Mouse (Mus musculus) intestine, embryonic 16.5 days (tissue): ENCODE results near the gene Chd4. TPM values are rescaled to one million over a fixed set of nuclear protein-coding genes. Genes with fewer than 3 reads are reported as not detected.
A peak's percentile ranks its signal among the peaks of the same experiment; 100 is the strongest.
"Not testable (repeated sequence)": the region's sequence is repeated elsewhere in the genome, so short reads cannot be mapped to it uniquely, and the experiment has no call there.

ENCODE experiments used
- ATAC-seq: fragments of 200-750 bp; cut with Nextera tagmentation; 2 replicates; pipeline ENCODE4 v1.8.0; 2017; ENCODE audit warnings: moderate TSS enrichment, moderate library complexity
- H3K27ac ChIP-seq: fragments of 300-500 bp; sonication (generic); 2 replicates; pipeline ENCODE4 v1.5.1; 2014; ENCODE audit warnings: mild to moderate bottlenecking, low read length
- H3K27me3 ChIP-seq: fragments of 300-500 bp; sonication (generic); replicated peaks from 2 replicates; pipeline ENCODE4 v1.6.1; 2014; ENCODE audit warnings: low read length, control low read depth, mixed read lengths; ENCODE audit not compliant: control insufficient read depth, insufficient read depth
- H3K36me3 ChIP-seq: fragments of 300-500 bp; sonication (generic); 2 replicates; pipeline ENCODE4 v1.6.1; 2014; ENCODE audit warnings: low read length, control low read depth; ENCODE audit not compliant: control insufficient read depth, insufficient read depth
- H3K4me1 ChIP-seq: fragments of 300-500 bp; sonication (generic); 2 replicates; pipeline ENCODE4 v1.6.1; 2014; ENCODE audit warnings: low read length, control low read depth, mixed read lengths; ENCODE audit not compliant: control insufficient read depth, insufficient read depth
- H3K4me2 ChIP-seq: fragments of 300-500 bp; sonication (generic); 2 replicates; pipeline ENCODE4 v1.6.1; 2014; ENCODE audit warnings: low read depth, low read length, control low read depth
- H3K4me3 ChIP-seq: fragments of 300-500 bp; sonication (generic); 2 replicates; pipeline ENCODE4 v1.5.1; 2014; ENCODE audit warnings: mild to moderate bottlenecking, low read length
- H3K9ac ChIP-seq: fragments of 300-500 bp; sonication (generic); 2 replicates; pipeline ENCODE4 v1.6.1; 2014; ENCODE audit warnings: low read depth, low read length
- H3K9me3 ChIP-seq: fragments of 300-500 bp; sonication (generic); 2 replicates; pipeline ENCODE4 v1.6.1; 2016; ENCODE audit warnings: low read length, control low read depth; ENCODE audit not compliant: control insufficient read depth
- WGBS: fragments of 180-500 bp; shearing (Covaris S2); extraction: QIAGEN DNeasy Blood & Tissue Kit; methylation state at CpG from one replicate; pipeline ENCODE4 v1.1.7; 2014; 5-methylcytosine and 5-hydroxymethylcytosine counted together
- polyA plus RNA-seq: library from polyadenylated mRNA; unstranded; fragments of >200 nt; fragmentation: Nextera tagmentation; extraction: Ambion mirVana; gene quantifications from 2 replicates; pipeline ENCODE4 v1.2.1, GENCODE M21; 2015

Gene Chd4
- polyA plus RNA-seq, 1 experiment from 2014 or later, result 44.8 TPM

DNA sequence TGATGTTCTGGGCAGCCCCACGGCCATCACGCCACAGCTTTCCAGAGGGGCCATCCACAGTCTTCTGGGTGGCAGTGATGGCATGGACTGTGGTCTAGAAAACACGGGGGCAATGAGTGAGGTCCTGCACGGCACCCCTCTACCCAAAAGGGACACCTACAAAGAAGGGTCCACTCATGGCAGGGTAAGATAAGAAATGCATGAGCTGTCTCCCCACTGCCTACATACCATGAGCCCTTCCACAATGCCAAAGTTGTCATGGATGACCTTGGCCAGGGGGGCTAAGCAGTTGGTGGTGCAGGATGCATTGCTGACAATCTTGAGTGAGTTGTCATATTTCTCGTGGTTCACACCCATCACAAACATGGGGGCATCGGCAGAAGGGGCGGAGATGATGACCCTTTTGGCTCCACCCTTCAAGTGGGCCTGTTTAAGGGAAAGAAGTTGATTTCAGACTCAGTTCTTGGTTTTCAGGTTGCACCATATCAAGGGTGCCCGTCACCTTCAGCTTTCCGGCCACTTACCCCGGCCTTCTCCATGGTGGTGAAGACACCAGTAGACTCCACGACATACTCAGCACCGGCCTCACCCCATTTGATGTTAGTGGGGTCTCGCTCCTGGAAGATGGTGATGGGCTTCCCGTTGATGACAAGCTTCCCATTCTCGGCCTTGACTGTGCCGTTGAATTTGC is 67.0 kb downstream of the Chd4 start:
- 65% methylated on average over 9 of the region's 16 CpGs for WGBS
- not testable (repeated sequence) for H3K9me3 ChIP-seq, H3K36me3 ChIP-seq, H3K27ac ChIP-seq, ATAC-seq, H3K9ac ChIP-seq, H3K27me3 ChIP-seq
- peak overlapping the region; percentile 18; the same call in 1 of the 2 replicates for H3K4me3 ChIP-seq
- peaks cover 36% of the 10 kb centered on the region for H3K4me1 ChIP-seq
- H3K4me2 ChIP-seq, result peak overlapping the region; percentile 83

- Histone ChIP-seq H3K36me3 (peaks cover under 1% of the 10 kb centered on the region), H3K27me3 (no peaks in the 10 kb centered on the region), H3K4me3 (peak overlapping the region; percentile 91), H3K27ac (peak overlapping the region; percentile 94), H3K9me3 (no peaks in the 10 kb centered on the region), H3K4me1 (peaks cover 38% of the 10 kb centered on the region), H3K4me2 (peak overlapping the region; percentile 83), H3K9ac (peak overlapping the region; percentile 98)
- WGBS, result 3% methylated on average over 20 of the region's 20 CpGs
- no peak for ATAC-seq
Measured at GRCm38 (mm10) chr6:125163801-125164657, 68.2 kb downstream of the Chd4 start.

- ATAC-seq, result peak; percentile 2
- H3K4me1 ChIP-seq, result peaks cover 38% of the 10 kb centered on the region
- under 1% methylated on average over 39 of the region's 39 CpGs for WGBS
- no peaks in the 10 kb centered on the region for H3K27me3 ChIP-seq
- peak overlapping the region; percentile 91 for H3K4me3 ChIP-seq
- peaks cover 6% of the 10 kb centered on the region for H3K36me3 ChIP-seq
- peak overlapping the region; percentile 94 for H3K27ac ChIP-seq
- peak overlapping the region; percentile 83 for H3K4me2 ChIP-seq
- H3K9me3 ChIP-seq, result no peaks in the 10 kb centered on the region
- H3K9ac ChIP-seq, result peak overlapping the region; percentile 98
Measured at GRCm38 (mm10) chr6:125164672-125165327, 69.0 kb downstream of the Chd4 start.

GRCm38 (mm10) chr6:125165328-125165891 is 69.6 kb downstream of the Chd4 start:
- H3K4me1 ChIP-seq, result peaks cover 38% of the 10 kb centered on the region
- peak overlapping the region; percentile 99 for H3K27ac ChIP-seq
- peak; percentile 85 for ATAC-seq
- H3K9ac ChIP-seq, result peak overlapping the region; percentile 98
- H3K9me3 ChIP-seq, result no peaks in the 10 kb centered on the region
- WGBS, result under 1% methylated on average over 36 of the region's 36 CpGs
- peaks cover 8% of the 10 kb centered on the region for H3K36me3 ChIP-seq
- peak overlapping the region; percentile 91 for H3K4me3 ChIP-seq
- H3K27me3 ChIP-seq, result no peaks in the 10 kb centered on the region
- H3K4me2 ChIP-seq, result peak overlapping the region; percentile 83

DNA sequence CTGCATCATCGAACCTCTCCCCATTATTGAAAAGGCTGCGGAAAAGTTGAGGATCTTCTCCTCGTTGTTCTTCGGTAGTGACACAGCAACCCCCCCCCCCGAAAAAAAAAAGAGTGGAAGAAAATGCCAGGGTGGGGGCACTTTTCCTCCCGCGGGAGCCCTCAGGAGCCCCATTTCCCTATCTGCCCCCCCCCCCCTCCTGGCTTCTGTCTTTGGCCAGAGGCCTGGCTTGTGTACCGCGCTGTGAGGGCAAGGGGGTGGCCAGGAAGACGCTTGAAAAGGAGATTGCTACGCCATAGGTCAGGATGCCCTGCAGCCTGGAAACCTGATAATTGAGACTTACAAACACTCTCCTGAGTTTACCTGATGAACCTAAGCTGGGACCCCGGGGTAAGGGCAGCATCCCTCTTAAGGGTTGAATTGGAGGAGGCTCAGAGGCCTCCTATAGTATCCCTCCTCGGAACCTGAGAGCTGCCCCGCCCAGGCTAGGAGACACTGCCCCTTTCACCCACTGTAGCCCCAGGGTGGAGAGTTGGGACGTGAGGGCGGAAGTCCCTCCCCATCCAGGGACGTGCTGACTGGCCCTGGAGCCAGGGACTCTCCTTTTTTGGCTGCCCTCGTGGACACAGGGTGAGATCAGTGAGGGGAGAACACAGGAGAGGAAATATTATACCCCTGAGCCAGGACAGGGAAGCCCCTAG is 70.4 kb downstream of the Chd4 start, which contains the start of gene Gapdh:
Gene Gapdh (minus strand): TSS at position 417 of the 701 bp plus-strand sequence.
- WGBS, result under 1% methylated on average over 18 of the region's 18 CpGs
- peak; percentile 83 for ATAC-seq
- Histone ChIP-seq H3K9ac (peak within 1 kb of the TSS; percentile 98), H3K4me2 (peak within 1 kb of the TSS; percentile 83), H3K27ac (peak within 1 kb of the TSS; percentile 99), H3K9me3 (no peaks in the 10 kb centered on the region), H3K4me3 (peak within 1 kb of the TSS; percentile 91), H3K27me3 (no peaks in the 10 kb centered on the region), H3K4me1 (peaks cover 34% of the 10 kb centered on the region), H3K36me3 (peaks cover 14% of the 10 kb centered on the region; the same call in 1 of the 2 replicates)

- 13% methylated on average over 10 of the region's 10 CpGs for WGBS
- H3K4me3 ChIP-seq, result peak overlapping the region; percentile 91
- peak overlapping the region; percentile 99 for H3K27ac ChIP-seq
- peak overlapping the region; percentile 77 for H3K9ac ChIP-seq
- H3K36me3 ChIP-seq, result peaks cover 21% of the 10 kb centered on the region; the same call in 1 of the 2 replicates
- no peaks in the 10 kb centered on the region for H3K9me3 ChIP-seq
- peaks cover 29% of the 10 kb centered on the region for H3K4me1 ChIP-seq
- peak; percentile 61 for ATAC-seq
- H3K4me2 ChIP-seq, result peak overlapping the region; percentile 82
- H3K27me3 ChIP-seq, result no peaks in the 10 kb centered on the region
Measured at GRCm38 (mm10) chr6:125166861-125167650, 71.3 kb downstream of the Chd4 start.

- 91% methylated on average over 14 of the region's 14 CpGs for WGBS
- peaks cover 25% of the 10 kb centered on the region for H3K4me1 ChIP-seq
- H3K27me3 ChIP-seq, result no peaks in the 10 kb centered on the region
- no peak for ATAC-seq
- H3K27ac ChIP-seq, result no peak overlapping the region
- H3K9ac ChIP-seq, result no peak overlapping the region
- H3K4me3 ChIP-seq, result no peak overlapping the region
- H3K36me3 ChIP-seq, result peaks cover 21% of the 10 kb centered on the region; the same call in 1 of the 2 replicates
- no peak overlapping the region for H3K4me2 ChIP-seq
- no peaks in the 10 kb centered on the region for H3K9me3 ChIP-seq
Measured at GRCm38 (mm10) chr6:125168086-125168485, 72.3 kb downstream of the Chd4 start.

- Histone ChIP-seq H3K9ac (no peak overlapping the region), H3K27me3 (no peaks in the 10 kb centered on the region), H3K9me3 (no peaks in the 10 kb centered on the region), H3K4me3 (no peak overlapping the region), H3K4me2 (no peak overlapping the region), H3K4me1 (peaks cover 15% of the 10 kb centered on the region), H3K36me3 (peaks cover 34% of the 10 kb centered on the region), H3K27ac (no peak overlapping the region)
- whole genome bisulfite sequencing, result 80% methylated on average over 6 of the region's 6 CpGs
- no peak for ATAC-seq
Measured at GRCm38 (mm10) chr6:125170194-125170593, 74.4 kb downstream of the Chd4 start.
